Mouse (Mus musculus) spleen, adult 18-20 months (tissue): ENCODE results near the gene Slc5a3.

Experiments
- DNase-seq, 2 experiments: peaks; one replicate each; pipeline ENCODE4 v3.0.0; 2022; ENCODE audit warnings: mixed read lengths in 2 of 2

The Slc5a3 gene

GRCm38 (mm10) chr16:92127666-92128065 lies 69.5 kb downstream of the Slc5a3 start:
- DNase-seq, result no peak

DNA sequence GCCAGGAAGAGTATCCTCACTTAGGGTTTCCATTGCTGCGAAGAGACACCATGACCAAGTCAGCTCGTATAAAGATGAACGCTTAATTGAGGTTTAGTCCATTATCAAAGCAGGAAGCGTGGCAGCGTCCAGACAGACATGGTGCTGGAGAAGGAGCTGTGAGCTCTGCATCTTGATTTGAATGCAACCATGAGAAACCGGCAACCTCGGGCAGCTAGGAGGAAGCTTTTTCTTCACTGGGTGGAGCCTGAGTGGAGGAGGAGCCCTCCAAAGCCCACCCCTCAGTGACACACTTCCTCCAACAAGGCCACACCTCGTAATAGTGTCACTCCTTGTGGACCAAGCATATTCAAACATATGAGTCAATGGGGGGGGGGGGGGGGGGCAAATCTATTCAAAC lies 71.7 kb downstream of the Slc5a3 start:
- DNase-seq, result no peak

DNA sequence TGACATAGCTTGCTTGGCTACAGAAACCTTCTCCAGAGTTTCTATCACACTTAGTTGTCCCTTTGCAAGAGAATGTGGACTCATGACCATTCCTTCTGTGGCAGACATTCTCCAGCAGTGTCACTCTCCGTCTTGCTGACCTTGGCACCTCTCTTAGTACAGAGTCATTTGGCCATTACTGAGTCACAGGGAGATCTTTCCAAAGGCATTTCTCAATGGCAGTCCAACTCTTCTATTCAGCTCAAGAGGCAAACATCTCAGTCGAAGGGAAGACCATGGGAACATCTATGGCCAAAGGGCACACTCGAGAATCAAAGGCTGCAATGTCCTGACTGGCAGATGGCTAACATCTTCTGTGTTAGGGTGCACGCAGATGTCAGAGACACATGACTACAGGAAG lies 74.4 kb downstream of the Slc5a3 start:
- no peak for DNase-seq

- DNase-seq, result no peak
Observed at GRCm38 (mm10) chr16:92134148-92134764, 76.1 kb downstream of the Slc5a3 start.

- no peak for DNase-seq
Observed at GRCm38 (mm10) chr16:92136275-92136674, 78.2 kb downstream of the Slc5a3 start.
